In the genomic region with DNA sequence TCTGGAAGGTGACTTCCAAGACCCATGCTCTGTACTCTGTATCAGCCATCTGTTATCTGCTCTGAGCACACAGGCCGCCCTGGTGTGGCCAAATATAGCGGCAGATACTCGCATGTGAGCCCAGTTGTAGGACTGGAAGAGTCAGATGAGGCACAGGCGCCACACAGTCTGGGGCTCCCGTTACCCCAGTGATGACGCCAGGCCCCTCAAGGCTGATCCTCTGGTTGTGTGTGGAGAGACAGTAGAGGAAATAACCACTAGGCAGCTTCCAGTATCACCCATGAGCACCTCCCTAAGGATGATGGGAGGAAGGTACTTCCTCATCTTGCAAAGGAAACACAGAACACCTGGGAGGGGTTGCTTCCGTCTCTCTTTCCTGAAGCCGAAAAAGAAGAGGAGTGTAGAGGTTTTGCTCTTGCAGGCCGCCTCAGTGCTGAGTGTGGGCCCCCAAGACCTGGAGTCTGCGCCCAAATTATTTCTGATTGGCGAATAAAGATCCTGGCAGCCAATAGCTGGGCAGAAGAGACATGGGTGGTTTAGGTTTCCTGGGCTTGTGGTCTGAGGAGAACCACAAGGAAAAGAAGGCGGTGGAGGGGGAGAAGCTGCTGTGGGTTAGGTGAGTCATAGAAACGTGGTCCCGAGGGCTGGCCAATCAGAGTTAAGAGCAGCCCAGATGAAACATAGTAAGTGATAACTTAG, we compare ENCODE assay signal across 13 mouse cellular contexts. TPM values are rescaled to one million over a fixed set of nuclear protein-coding genes. Genes with fewer than 3 reads are reported as not detected.
A peak's percentile ranks its signal among the peaks of the same experiment; 100 is the strongest.
DNase-seq lines count a peak whose midpoint lies in the region; ATAC-seq and TF ChIP-seq lines count a peak whose summit lies in the region.
"Had no signal": no experiment of that assay in that cellular context is flagged by ENCODE, and none has a peak within 500 bp of the region (broad histone marks: within the 10 kb centered on the region; RNA-seq: fewer than 3 reads in every experiment).

No protein-coding gene starts in this region.

- peaks cover 36% of the 10 kb centered on the region for H3K4me1 ChIP-seq in heart, embryonic 13.5 days
- H3K4me1 ChIP-seq in spleen, adult 2 months (ENCODE audit: control insufficient read depth, insufficient read depth, insufficient read length), result peaks cover 28% of the 10 kb centered on the region; the same call in 1 of the 2 replicates
- H3K4me1 ChIP-seq: hindbrain, embryonic 12.5 days; limb, embryonic 12.5 days had no signal

- WGBS in heart, embryonic 13.5 days, result 51% methylated on average over 14 of the region's 14 CpGs
- 9% methylated on average over 14 of the region's 14 CpGs for WGBS in spleen, adult 2 months

- no peaks in the 10 kb centered on the region for H3K36me3 ChIP-seq in heart, embryonic 13.5 days
- H3K36me3 ChIP-seq in spleen, adult 2 months (ENCODE audit: control insufficient read depth, insufficient read depth, low read length), result no peaks in the 10 kb centered on the region
- H3K36me3 ChIP-seq: hindbrain, embryonic 12.5 days; limb, embryonic 12.5 days had no signal

- peak; percentile 31; the same call in 1 of the 2 replicates for ATAC-seq in heart, embryonic 13.5 days (ENCODE audit: extremely low read depth, insufficient number of reproducible peaks, low FRiP score, low TSS enrichment)
- ATAC-seq in CD4-positive, CD25-positive, alpha-beta regulatory T cell, adult 4 months, result peak; percentile 83
- ATAC-seq: Patski had no signal

- no peak for TF ChIP-seq CTCF in spleen, adult 2 months (IDR thresholded peaks at IDR 0.05; ENCODE audit: extremely low read depth, insufficient read depth, insufficient read length, insufficient replicate concordance)

- H3K4me3 ChIP-seq in heart, embryonic 13.5 days, result no peak overlapping the region
- peak overlapping the region; percentile 22; the same call in 1 of the 2 replicates for H3K4me3 ChIP-seq in spleen, adult 2 months (ENCODE audit: extremely low read depth, insufficient read depth, insufficient read length)
- H3K4me3 ChIP-seq: hindbrain, embryonic 12.5 days; limb, embryonic 12.5 days had no signal

- no peak overlapping the region for H3K9ac ChIP-seq in heart, embryonic 13.5 days
- H3K9ac ChIP-seq: hindbrain, embryonic 12.5 days; limb, embryonic 12.5 days had no signal

- peak overlapping the region; percentile 39; the same call in 1 of the 2 replicates for H3K27ac ChIP-seq in heart, embryonic 13.5 days (replicated peaks)
- peak overlapping the region; percentile 67 for H3K27ac ChIP-seq in spleen, adult 2 months (ENCODE audit: insufficient read depth, low read length)
- H3K27ac ChIP-seq: hindbrain, embryonic 12.5 days; limb, embryonic 12.5 days had no signal

- no peak for TF ChIP-seq POLR2A in spleen, adult 2 months (IDR thresholded peaks at IDR 0.05; ENCODE audit: low read depth, low read length)

- DNase-seq in heart, adult 8-10 months (ENCODE audit: low spot score), result no peak
- peak; percentile 7 to 14 for DNase-seq in heart, postnatal 10 days
- peak; percentile 46 to 64 for DNase-seq in spleen, adult 2 months (ENCODE audit: low read depth in 1 of 2, low spot score in 2 of 2)
- DNase-seq in retina, postnatal 1 day, result no peak
- DNase-seq in Muller cell, postnatal 12 days (ENCODE audit: inconsistent ontology term), result no peak
- no peak for DNase-seq in urinary bladder, postnatal 36 days (ENCODE audit: low spot score in 2 of 2)
- DNase-seq: kidney, postnatal 36 days had no signal

- H3K4me2 ChIP-seq in heart, embryonic 13.5 days, result 0 out of 2 replicates have a peak overlapping the region, but pooled peaks have one; percentile 18
- H3K4me2 ChIP-seq: hindbrain, embryonic 12.5 days; limb, embryonic 12.5 days had no signal

- intact Hi-C loops in heart, postnatal 10 days (cut with DNase I), result no loop called here

- H3K27me3 ChIP-seq in heart, embryonic 13.5 days (replicated peaks), result no peaks in the 10 kb centered on the region
- no peaks in the 10 kb centered on the region for H3K27me3 ChIP-seq in spleen, adult 2 months (ENCODE audit: control insufficient read depth, insufficient read depth, low read length)
- H3K27me3 ChIP-seq: hindbrain, embryonic 12.5 days; limb, embryonic 12.5 days; Patski had no signal

- H3K9me3 ChIP-seq in heart, embryonic 13.5 days, result no peaks in the 10 kb centered on the region
- H3K9me3 ChIP-seq: hindbrain, embryonic 12.5 days; limb, embryonic 12.5 days had no signal

RNA-seq across cellular contexts. Expression of a gene that starts 2.0 kb away (rescaled TPM):
- polyA plus RNA-seq in heart, embryonic 13.5 days (2015; fragmentation: Nextera tagmentation; extraction: Ambion mirVana), result 0.18 and 0.37 TPM in 2 replicates
- total RNA-seq in heart, adult 8-10 months (2022), result under 1 TPM in 2 of 4 experiments, not detected in 2; 0.16 to 0.26 TPM
- polyA plus RNA-seq in CD4-positive, CD25-positive, alpha-beta regulatory T cell, adult 4 months (2017; shearing (Covaris generic)), result 10 to 100 TPM; 12.9 to 24.4 TPM
- total RNA-seq in heart, postnatal 10 days (2021), result under 1 TPM in 1 of 2 experiments, not detected in 1; 0.12 TPM
- polyA plus RNA-seq in spleen, adult 2 months (2012; rRNA removed), result 15.2 and 16.3 TPM in 2 replicates
- polyA plus RNA-seq: limb, embryonic 12.5 days; neural tube, embryonic 11.5 days had no signal

RNA-seq across cellular contexts. Expression of a gene that starts 19.9 kb away (rescaled TPM):
- not detected in 2 replicates for polyA plus RNA-seq in heart, embryonic 13.5 days (2015; fragmentation: Nextera tagmentation; extraction: Ambion mirVana)
- not detected for total RNA-seq in heart, adult 8-10 months (2022)
- not detected for polyA plus RNA-seq in CD4-positive, CD25-positive, alpha-beta regulatory T cell, adult 4 months (2017; shearing (Covaris generic))
- not detected for total RNA-seq in heart, postnatal 10 days (2021)
- 0.08 and 0.20 TPM in 2 replicates for polyA plus RNA-seq in spleen, adult 2 months (2012; rRNA removed)
- polyA plus RNA-seq: limb, embryonic 12.5 days; neural tube, embryonic 11.5 days; Patski had no signal

RNA-seq across cellular contexts. Expression of a gene that starts 25.8 kb away (rescaled TPM):
- polyA plus RNA-seq in heart, embryonic 13.5 days (2015; fragmentation: Nextera tagmentation; extraction: Ambion mirVana), result 0.24 and 0.32 TPM in 2 replicates
- 1 to 10 TPM in 1 of 4 experiments, under 1 TPM in 3; 0.62 to 1.0 (median 0.83) TPM for total RNA-seq in heart, adult 8-10 months (2022)
- polyA plus RNA-seq in CD4-positive, CD25-positive, alpha-beta regulatory T cell, adult 4 months (2017; shearing (Covaris generic)), result 1 to 10 TPM; 1.6 to 3.6 TPM
- total RNA-seq in heart, postnatal 10 days (2021), result under 1 TPM; 0.07 to 0.10 TPM
- 7.2 and 9.0 TPM in 2 replicates for polyA plus RNA-seq in spleen, adult 2 months (2012; rRNA removed)
- polyA plus RNA-seq: neural tube, embryonic 11.5 days; Patski had no signal

RNA-seq across cellular contexts. Expression of a gene that starts 36.9 kb away (rescaled TPM):
- polyA plus RNA-seq in heart, embryonic 13.5 days (2015; fragmentation: Nextera tagmentation; extraction: Ambion mirVana), result 0.29 and 0.55 TPM in 2 replicates
- under 1 TPM; 0.22 to 0.52 (median 0.30) TPM for total RNA-seq in heart, adult 8-10 months (2022)
- 10 to 100 TPM; 16.2 to 19.2 TPM for polyA plus RNA-seq in CD4-positive, CD25-positive, alpha-beta regulatory T cell, adult 4 months (2017; shearing (Covaris generic))
- total RNA-seq in heart, postnatal 10 days (2021), result under 1 TPM; 0.69 TPM
- polyA plus RNA-seq in spleen, adult 2 months (2012; rRNA removed), result 5.4 and 6.2 TPM in 2 replicates

Comparison
In these comparisons a context has a peak if more than half of its experiments do, and no peak if none do; other contexts are left out.
1. DNase-seq: peak in heart, postnatal 10 days (2 of 2) and spleen, adult 2 months (2 of 2); none in heart, adult 8-10 months (single experiment), retina, postnatal 1 day (single experiment), Muller cell, postnatal 12 days (single experiment) and urinary bladder, postnatal 36 days (0 of 2).
2. RNA of a gene that starts 2.0 kb away (polyA plus RNA-seq): 12.9 to 24.4 TPM in CD4-positive, CD25-positive, alpha-beta regulatory T cell, adult 4 months and 15.2 to 16.3 TPM in spleen, adult 2 months; 0.18 to 0.37 TPM in heart, embryonic 13.5 days; every median in the first group is over 10 times any median in the second.